Mouse (Mus musculus): ENCODE data around the gene Mrc2.

Mrc2 gene

GRCm38 (mm10) chr11:105310197-105310596, 17.8 kb downstream of the Mrc2 start:
- intact Hi-C loops (cut with DNase I): no loop called here

DNA sequence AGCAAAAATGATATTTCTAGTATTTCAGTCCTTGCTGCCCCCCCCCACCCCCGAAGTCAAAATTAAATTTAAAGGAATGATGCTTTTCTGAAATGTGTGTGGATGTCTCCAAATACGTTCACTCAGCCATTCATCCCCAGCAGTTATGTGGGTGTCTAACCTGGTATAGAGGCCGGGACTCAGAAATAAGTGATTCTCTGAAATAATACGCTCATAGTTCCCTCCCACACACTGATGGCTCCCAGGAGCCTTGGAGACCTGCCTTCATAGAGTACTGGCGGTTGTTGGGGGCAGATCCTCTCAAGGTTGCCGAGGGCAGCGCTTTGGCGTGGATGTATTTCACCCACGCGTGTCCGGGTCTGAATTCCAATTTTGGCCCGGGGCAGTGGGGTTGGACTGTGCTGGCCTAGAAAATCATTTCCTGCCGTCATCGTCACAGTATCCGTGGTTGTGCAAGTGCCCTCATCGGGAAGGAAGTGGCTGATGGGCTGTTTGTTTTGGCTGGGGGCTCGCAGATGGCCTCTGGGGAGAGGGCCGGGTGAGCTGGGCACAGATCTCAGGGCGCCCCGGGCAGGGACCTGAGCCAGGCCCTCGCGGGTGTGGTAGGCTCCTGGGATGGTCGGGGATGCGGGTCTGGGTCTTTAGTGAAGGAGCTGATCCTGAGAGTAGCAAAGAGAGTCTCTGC, 19.0 kb downstream of the Mrc2 start:
- intact Hi-C loops (cut with DNase I): no loop called here

- intact Hi-C loops (cut with DNase I): no loop called here
Measured at GRCm38 (mm10) chr11:105312311-105312942, 20.0 kb downstream of the Mrc2 start.

GRCm38 (mm10) chr11:105312972-105313632, 20.7 kb downstream of the Mrc2 start:
- intact Hi-C loops (cut with DNase I): no loop called here

- intact Hi-C loops (cut with DNase I): no loop called here
Measured at GRCm38 (mm10) chr11:105313633-105314014, 21.2 kb downstream of the Mrc2 start.

DNA sequence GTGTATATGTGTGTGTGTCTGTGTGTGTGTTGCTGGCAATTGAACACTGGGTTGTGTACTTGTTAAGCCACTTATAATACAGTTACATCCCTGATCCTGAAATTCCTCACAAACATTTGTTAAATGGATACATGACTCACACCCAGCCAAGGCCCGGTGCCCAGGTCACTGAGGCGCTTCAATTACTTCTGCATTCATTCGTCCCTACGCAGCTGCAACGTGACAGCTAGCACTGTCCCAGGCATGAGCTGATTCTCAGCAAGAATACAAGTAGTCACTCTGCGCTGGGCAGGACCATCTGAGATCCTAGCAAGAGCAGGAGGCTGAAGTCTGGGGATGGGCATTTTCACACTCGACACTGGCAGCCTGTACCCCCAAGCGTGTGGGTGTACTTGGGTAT, 22.9 kb downstream of the Mrc2 start:
- intact Hi-C loops (cut with DNase I): no loop called here

GRCm38 (mm10) chr11:105316121-105316520, 23.7 kb downstream of the Mrc2 start:
- intact Hi-C loops (cut with DNase I): no loop called here

DNA sequence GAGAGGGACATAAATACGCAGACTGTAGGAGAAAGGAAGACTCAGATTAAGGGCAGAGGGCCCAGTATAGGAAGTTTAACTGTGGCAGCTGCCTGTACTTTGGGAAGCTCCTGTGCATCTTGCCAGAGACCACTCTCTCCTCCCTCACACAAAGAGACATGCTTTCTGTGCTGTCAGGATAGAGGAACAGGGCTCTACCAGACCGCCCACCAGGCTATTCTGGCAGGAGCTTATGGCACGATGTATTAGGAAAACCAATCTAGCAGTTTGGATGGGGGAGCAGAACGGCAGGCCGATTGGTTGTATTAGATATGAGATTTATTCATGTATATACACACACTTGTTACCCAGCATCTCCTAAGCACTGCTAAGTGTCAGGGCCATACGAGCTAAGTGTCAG, 25.3 kb downstream of the Mrc2 start:
- intact Hi-C loops (cut with DNase I): no loop called here

GRCm38 (mm10) chr11:105321090-105321489, 28.6 kb downstream of the Mrc2 start:
- intact Hi-C loops (cut with DNase I): no loop called here

DNA sequence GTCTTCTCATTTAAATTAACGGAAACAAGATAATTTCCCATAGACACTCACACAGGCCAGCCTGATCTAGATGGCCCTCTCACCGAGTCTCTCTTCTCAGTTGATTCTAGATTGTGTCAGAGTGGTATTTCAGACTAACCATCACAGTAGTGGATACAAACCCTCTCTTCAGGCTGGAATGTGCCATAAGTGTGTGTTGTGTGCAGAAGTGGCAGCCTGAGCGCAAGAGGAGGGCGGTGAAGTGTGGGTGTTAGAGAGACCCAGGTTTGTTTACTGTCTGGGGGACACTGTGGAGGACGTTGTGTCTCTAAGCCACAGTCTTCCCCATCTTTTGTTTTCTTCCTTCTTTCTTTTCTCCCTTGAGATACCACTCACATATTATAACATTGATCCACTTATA, 31.1 kb downstream of the Mrc2 start:
- intact Hi-C loops (cut with DNase I): no loop called here

DNA sequence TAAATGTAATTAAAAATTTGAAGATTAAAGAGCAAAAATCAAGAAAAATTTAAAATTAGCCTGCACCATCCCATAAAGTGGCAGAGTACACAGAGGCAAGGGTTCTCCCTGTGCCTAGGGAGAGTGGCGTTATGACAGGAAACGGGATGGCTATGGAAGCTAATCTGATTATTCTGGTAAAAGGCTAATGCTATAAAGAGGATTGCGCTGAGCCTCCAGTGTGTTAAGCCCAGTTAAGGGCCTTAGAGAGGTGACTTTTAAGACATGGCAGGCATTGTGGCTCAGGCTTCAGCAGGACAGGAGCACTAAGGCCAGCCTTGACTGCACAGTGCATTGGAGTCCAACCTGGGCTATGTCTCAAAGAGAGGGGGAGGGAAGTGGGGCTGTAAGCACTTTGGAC, 34.7 kb downstream of the Mrc2 start:
- intact Hi-C loops (cut with DNase I): no loop called here

- intact Hi-C loops (cut with DNase I): no loop called here
Measured at GRCm38 (mm10) chr11:105329962-105330361, 37.5 kb downstream of the Mrc2 start.

GRCm38 (mm10) chr11:105331129-105331528, 38.7 kb downstream of the Mrc2 start:
- intact Hi-C loops (cut with DNase I): no loop called here

GRCm38 (mm10) chr11:105331732-105332131, 39.3 kb downstream of the Mrc2 start:
- intact Hi-C loops (cut with DNase I): no loop called here

GRCm38 (mm10) chr11:105332468-105332867, 40.0 kb downstream of the Mrc2 start:
- intact Hi-C loops (cut with DNase I): no loop called here

DNA sequence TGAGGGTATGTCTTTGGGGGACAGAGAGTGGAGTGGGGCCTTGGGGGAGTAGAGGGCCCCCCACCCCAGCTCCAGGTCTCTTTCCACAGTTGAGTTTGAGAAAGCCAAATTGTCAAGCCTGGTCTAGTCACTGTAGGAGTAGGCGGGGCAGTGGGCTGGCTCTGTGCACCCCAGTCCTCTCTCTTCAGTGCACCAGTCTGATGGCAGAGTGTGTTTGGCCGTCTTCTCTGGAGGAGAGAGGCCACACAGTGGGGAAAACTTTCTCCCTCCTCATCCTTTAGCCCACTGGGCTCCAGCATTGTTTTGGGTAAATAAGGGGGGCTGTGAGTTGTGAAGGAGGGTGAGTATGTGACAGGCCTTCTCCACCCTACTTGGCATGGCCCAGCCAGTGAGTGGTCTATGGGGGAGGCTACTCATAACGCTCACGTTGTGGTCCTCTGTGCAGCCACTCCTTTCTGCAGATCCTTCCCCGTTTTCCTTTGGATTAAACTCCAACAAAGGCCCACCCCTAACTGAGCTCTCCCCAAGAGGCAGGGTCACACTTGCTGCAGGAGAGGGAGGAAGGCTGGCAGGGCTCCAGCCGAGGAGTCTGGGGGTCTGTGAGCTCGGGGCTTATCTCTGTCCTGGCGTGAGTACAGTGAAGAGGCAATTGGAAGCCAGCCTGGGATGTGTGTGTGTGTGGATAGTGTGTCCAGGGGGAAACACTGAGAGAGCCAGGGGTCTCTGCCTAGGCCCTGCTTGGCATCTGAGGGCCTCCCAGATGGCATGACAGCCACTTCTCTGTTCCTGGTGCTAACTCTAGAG, 41.6 kb downstream of the Mrc2 start:
- intact Hi-C loops (cut with DNase I): no loop called here

DNA sequence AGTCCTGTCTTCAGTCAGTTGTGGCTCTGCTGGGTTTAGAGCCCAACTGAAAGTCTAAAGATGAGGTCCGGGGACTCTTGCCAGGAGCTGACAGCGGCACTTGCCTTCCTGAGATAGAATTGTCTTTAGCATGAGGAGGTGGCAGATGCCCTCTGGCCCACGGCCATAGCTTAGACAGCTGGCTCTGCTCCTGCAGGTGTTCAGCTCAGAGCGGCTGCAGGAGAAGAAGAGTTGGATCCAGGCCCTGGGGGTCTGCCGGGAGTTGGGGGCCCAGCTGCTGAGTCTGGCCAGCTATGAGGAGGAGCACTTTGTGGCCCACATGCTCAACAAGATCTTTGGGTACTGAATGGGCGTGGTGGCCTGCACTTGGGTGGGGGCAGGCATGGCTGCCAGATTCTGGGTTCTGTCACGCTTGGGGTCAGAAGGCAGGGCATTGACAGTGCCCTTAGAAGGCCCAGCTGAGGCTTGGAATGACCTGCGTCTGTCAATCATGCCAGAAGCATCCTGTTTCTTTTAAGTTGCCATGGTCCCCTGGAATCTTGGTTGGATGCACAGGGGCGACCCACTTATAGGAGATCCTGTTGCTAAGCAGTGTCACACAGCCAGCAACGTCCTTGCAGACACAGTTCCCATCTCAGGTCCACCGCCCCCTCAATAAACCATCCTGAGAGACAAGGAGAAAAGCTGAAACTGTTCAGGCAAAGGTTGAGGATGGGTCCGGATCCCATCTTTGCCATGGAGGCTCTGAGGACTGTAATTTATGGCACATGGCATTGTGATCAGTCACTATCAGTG, 46.4 kb downstream of the Mrc2 start:
- intact Hi-C loops (cut with DNase I): no loop called here

DNA sequence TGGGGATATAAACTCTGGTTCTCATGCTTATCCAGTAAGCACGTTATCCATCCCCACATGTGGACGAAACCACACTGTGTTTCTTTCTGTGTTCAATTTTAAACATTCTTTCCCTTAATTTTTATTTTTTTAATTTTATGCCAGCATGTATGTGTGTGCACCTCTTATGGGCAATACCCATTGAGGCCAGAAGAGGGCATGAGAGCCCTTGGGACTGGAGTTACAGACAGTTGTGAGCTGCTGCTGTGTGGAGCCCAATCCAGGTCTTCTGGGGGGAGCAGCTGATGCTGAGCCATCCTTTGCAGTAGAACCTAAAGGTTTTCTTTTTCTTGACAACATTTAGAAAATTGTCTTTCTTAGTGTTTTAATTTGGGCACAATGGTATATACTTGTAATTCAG, 52.8 kb downstream of the Mrc2 start:
- intact Hi-C loops (cut with DNase I): loop anchor here (5.0 kb wide), 2 partner anchors 247 to 567 kb away; no protein-coding TSS in a partner anchor

DNA sequence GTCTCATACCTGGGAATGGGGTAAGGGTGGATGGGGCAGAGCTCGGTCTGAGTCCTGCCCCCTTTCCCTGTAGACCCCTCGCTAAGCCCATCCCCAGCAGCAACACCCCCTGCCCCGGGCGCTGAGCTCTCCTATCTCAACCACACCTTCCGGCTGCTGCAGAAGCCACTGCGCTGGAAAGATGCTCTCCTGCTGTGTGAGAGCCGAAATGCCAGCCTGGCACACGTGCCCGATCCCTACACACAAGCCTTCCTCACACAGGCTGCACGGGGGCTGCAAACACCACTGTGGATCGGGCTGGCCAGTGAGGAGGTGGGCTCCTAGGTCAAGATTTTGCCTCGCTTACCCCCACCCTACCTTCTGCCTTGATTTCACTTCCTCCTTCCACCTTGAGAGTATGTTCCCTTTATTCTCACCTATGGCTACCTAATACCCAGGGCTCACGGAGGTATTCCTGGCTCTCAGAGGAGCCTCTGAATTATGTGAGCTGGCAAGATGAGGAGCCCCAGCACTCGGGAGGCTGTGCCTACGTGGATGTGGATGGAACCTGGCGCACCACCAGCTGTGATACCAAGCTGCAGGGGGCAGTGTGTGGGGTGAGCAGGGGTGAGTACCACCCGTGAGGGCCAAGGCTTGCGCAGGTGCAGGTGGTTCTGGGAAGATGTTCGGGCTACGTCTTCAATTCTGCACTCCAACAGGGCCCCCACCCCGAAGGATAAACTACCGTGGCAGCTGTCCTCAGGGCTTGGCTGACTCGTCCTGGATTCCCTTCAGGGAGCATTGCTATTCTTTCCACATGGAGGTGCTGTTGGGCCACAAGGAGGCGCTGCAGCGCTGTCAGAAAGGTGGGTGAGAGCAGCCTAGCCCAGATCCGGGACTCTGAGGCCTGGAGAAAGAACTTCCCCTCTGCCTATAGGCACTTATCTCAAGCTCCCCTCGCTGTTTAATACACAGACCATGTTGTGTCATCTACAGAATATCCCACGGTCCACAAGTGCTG, 55.0 kb downstream of the Mrc2 start:
- intact Hi-C loops (cut with DNase I): loop anchor here (5.0 kb wide), 2 partner anchors 245 to 565 kb away; no protein-coding TSS in a partner anchor

All from adrenal gland (tissue).